Mouse (Mus musculus) cerebellum, adult 9-10 months (tissue): ENCODE results near the gene Alkbh7.

ENCODE experiments used
- DNase-seq: peaks from one replicate; pipeline ENCODE4 v3.0.0; 2022

The Alkbh7 gene

DNA sequence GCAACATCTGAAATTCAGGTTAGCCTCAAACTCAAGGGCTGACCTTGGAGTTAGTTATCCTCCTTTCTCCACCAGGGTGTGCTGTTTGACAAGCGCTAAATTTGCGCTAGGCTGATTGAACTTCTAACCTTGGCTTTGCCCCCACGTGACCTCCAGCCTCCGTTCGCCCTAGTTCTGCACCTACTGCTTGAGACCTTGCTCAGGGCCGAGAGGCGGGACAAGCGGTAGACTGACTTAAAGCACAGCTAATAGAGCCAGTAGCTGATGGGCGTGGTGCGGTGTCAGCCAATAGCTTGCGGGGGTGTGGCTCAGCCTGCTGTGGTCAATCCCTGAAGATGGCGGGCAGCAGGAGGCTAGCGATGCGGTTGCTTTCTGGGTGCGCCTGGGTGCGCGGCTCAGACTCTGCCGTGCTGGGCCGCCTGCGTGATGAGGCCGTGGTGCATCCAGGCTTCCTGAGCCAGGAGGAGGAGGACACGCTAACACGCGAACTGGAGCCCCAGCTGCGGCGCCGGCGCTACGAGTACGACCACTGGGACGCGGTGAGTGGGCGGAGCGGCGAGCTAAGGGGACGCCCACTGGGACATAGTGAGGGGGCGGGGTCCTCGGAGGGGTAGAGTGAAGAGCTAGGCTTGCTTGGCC is at the start of gene Alkbh7:
Gene Alkbh7 (plus strand): TSS at position 311 of the 639 bp plus-strand sequence.
- DNase-seq = peak; percentile 98

DNA sequence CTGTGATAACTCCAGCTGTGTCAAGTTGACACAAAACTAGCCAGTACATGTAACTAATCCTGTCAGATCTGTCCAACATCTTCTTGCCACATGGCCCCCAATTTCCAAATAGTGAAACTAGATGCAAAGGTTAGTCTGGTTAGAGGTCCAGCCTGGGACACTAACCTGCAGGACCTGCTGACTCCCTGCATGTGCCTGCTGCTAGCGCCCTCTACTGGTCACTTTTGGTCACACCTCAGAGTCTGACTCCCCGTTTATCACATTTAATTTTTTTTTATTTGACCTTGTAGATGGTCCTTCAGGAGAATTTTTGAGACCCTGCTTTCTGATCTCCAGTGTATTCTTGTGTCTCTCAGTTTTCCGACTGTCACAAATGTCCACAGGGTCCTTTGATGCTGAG is 46.2 kb upstream of the Alkbh7 start:
- peak; percentile 74 for DNase-seq

GRCm38 (mm10) chr17:56952639-56953038 is 44.5 kb upstream of the Alkbh7 start:
- DNase-seq = no peak

GRCm38 (mm10) chr17:56954871-56955270 is 42.3 kb upstream of the Alkbh7 start:
- no peak for DNase-seq

- no peak for DNase-seq
Observed at GRCm38 (mm10) chr17:56957763-56958429, 39.2 kb upstream of the Alkbh7 start.

GRCm38 (mm10) chr17:56958667-56959066 is 38.5 kb upstream of the Alkbh7 start:
- DNase-seq = no peak

- no peak for DNase-seq
Observed at GRCm38 (mm10) chr17:56961880-56962279, 35.3 kb upstream of the Alkbh7 start.

- DNase-seq = no peak
Observed at GRCm38 (mm10) chr17:56962642-56963405, 34.3 kb upstream of the Alkbh7 start.

DNA sequence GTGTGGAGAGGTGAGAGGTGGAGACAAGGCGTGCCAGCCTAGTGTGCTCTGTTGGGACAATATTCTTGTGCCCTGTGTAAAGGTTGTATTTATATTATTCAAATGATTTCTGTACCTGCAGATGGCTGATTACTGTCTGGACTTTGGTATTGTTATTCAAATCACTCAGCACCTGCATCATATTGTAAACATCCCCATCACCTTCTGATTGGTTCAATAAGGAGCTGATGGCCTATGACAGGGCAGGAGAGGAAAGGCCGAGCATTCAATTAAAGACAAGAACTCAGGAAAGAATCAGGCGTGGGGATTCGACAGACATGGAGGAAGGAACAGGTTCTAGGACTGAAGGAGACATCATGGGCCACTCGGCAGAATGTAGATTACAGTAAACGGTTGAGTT is 33.5 kb upstream of the Alkbh7 start:
- no peak for DNase-seq

- no peak for DNase-seq
Observed at GRCm38 (mm10) chr17:56969321-56969720, 27.8 kb upstream of the Alkbh7 start.

DNA sequence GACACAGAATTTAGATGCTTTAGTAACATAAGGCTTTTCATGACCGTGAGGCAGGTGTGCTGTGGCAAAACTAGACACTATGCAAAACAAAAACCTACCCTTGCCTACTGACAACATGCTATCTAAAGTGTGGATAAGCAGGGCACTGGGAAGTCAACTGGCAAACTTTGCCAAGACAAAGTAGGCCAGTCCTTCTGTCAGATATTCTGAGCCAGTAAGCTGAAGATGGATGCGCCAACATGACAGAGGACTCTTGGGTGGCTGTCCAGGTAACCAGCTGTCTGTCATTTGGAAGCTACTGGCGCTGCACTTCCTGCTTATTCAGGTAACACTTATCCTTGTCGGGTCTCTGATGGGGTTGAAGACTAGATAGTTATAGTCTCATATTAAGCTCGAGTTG is 27.1 kb upstream of the Alkbh7 start:
- DNase-seq = no peak

DNA sequence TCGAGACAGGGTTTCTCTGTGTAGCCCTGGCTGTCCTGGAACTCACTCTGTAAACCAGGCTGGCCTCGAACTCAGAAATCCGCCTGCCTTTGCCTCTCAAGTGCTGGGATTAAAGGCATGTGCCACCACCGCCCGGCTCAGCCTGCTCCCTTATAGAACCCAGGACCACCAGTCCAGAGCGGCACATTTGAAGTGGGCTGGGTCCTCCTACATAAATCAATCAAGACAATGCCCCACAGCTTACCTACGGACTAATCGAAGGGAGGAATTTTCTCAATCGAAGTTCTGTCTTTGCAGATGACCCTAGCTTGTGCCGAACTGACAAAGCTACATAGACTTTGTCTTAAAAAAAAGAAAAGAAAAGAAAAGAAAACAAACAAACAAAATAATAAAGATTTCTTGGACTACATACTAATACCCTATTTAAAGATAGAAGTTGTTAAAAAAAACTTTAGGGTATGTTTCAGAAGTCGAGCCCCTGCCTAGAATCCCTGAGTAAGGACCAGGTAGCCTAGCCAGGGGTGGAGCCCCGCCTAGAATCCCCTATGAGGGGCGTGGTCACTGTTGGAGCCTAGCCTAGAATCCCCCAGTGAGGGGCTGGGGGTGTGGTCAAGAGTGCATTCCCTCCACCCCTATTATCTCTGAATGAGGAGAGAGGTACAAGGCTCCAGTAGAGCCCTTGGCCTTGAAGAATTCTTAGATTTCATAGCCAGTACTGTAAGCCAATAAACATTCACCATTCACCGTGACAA is 23.0 kb upstream of the Alkbh7 start:
- no peak for DNase-seq

DNA sequence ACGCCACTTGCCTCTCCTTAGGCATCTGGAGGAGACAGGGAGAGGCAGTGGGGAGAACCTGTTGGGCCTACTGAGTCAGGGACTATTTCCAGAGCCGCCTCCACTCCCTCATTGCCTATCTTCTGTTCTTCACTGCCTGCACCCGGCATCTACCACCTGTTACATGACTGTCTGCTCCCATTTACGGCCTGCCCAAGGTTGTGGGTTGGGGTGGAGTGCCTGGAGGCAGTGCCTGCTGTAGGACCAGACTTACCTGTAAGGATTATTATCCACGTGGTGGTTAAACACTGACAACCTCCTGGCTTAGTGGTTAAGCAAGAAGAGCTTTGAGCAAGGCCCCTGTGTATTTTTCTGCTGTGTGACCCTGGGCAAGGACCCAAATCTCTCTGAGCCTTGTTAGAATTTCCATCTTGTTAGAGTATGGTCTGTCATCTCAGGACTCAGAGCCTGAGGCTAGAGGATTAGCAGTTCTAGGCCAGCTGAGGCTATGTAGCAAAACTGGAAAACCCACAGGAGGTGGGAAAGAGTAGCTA is 22.4 kb upstream of the Alkbh7 start:
- DNase-seq = no peak

- no peak for DNase-seq
Observed at GRCm38 (mm10) chr17:56975391-56975790, 21.7 kb upstream of the Alkbh7 start.

DNA sequence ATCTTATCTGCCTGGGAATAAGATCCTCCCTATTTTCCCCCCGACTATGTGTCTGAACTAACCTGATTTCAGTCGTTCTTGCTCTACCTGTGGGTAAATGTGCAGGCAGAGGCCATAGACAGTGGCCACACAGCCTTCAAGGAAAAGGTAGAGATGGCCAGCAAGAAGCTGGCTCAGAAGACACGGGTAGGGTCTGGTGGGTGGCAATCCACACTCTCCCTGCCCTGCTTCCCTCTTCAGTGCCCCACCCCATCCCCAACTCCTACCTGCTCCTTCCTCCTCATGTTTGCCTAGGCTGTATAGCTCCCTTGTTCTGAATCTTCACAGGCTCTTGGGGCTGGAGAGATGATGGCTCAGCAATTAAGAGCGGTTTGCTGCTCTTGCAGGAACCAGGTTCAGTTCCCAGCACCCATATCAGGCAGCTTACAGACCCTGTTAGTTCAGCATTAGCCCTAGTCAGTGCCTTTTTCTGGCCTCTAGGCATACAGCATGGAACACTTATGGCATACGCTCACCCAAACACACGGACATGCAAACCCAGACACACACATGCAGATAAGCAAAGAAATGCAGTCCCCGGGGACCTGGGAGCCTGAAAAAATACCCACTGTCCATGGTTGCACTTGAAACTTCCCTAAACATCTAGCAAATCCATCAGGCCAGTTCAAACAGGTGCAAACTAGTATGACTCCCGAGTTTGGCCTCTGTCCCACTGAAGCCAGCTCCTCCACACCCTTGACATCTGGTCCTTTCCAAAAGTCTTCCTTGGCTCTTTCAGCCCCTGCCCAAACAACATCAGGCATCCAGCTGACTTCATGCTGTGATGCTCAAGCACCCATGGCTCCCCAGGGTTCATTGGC is 20.4 kb upstream of the Alkbh7 start:
- no peak for DNase-seq

GRCm38 (mm10) chr17:56979524-56979923 is 17.6 kb upstream of the Alkbh7 start:
- DNase-seq = no peak

DNA sequence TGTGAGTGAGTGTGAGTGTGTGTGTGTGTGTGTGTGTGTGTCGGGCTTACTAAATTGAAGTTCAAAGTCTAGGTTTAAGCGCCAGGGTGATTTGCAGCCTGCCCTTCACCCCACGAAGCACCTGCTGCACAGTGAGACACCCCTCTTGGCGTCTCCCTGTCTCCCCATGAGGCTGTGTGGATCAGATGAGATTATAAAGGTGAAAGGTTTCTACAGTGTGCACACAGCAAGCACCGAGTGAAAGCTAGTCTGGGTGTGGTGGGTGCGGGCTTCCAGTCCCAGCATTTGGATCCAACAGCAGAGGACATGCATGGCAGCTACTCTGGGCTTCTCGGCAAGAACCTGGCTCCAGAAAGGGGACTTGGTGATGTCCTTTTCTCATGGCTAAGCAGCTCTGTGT is 16.1 kb upstream of the Alkbh7 start:
- no peak for DNase-seq

DNA sequence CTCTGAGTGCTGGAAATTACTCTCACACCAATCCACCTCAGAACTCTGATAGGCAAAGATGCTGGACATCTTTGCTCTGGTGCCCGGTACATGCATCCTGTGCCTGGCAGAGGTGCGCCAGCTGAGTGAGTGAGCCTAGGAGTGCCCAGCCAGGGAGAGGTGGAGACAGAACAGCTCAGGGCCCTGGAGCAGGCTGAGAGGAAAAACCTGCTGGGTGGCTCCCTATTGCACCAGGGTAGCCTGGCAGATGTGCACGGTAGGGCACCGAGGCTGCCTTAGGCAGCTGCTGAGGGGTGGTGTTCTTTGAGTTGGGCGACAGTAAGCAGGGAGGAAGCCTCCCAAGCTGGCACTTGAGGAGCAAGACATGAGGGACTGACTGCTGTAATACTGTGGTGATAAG is 15.1 kb upstream of the Alkbh7 start, which contains the start of gene Acer1:
Gene Acer1 (minus strand): TSS at position 114 of the 400 bp plus-strand sequence.
- no peak for DNase-seq

- no peak for DNase-seq
Observed at GRCm38 (mm10) chr17:56984886-56985285, 12.3 kb upstream of the Alkbh7 start.

- no peak for DNase-seq
Observed at GRCm38 (mm10) chr17:56985656-56986055, 11.5 kb upstream of the Alkbh7 start.

- no peak for DNase-seq
Observed at GRCm38 (mm10) chr17:56986105-56986805, 10.9 kb upstream of the Alkbh7 start.
